15 mouse cellular contexts compared by ENCODE assay signal in genomic region chr11:61665401-61665800, GRCm38 (mm10). TPM values are rescaled to one million over a fixed set of nuclear protein-coding genes. Genes with fewer than 3 reads are reported as not detected.
"Had no signal": no experiment of that assay in that cellular context is flagged by ENCODE, and none has a peak within 500 bp of the region (broad histone marks: within the 10 kb centered on the region; RNA-seq: fewer than 3 reads in every experiment).

No protein-coding gene starts in this region.

- H3K4me3 ChIP-seq: layer of hippocampus, adult 2 months; limb, embryonic 13.5 days; liver, embryonic 15.5 days; megakaryocyte, embryonic 14.5 days; neural tube, embryonic 13.5 days had no signal

- H3K4me1 ChIP-seq: liver, embryonic 15.5 days; neural tube, embryonic 13.5 days had no signal

- H3K4me2 ChIP-seq: limb, embryonic 13.5 days; liver, embryonic 15.5 days; midbrain, embryonic 11.5 days; neural tube, embryonic 13.5 days had no signal

- H3K27me3 ChIP-seq: limb, embryonic 13.5 days; liver, embryonic 15.5 days; neural tube, embryonic 13.5 days had no signal

- DNase-seq: right cerebral cortex, postnatal 25 days; thymus, postnatal 36 days had no signal

- ATAC-seq: midbrain, embryonic 16.5 days had no signal

- H3K9me3 ChIP-seq: limb, embryonic 13.5 days; liver, embryonic 15.5 days; megakaryocyte, embryonic 14.5 days; neural tube, embryonic 13.5 days had no signal

- H3K27ac ChIP-seq: layer of hippocampus, adult 2 months; limb, embryonic 13.5 days; liver, embryonic 15.5 days; macrophage; neural tube, embryonic 13.5 days had no signal

- H3K36me3 ChIP-seq: limb, embryonic 13.5 days; liver, embryonic 15.5 days; neural tube, embryonic 13.5 days had no signal

- H3K9ac ChIP-seq: limb, embryonic 13.5 days; liver, embryonic 15.5 days; neural tube, embryonic 13.5 days had no signal

RNA-seq across cellular contexts. Expression of gene Fam83g, which starts 18.5 kb away (rescaled TPM):
- total RNA-seq: layer of hippocampus, adult 2 months; layer of hippocampus, postnatal 10 days had no signal
- polyA plus RNA-seq: macrophage had no signal

RNA-seq across cellular contexts. Expression of gene Slc5a10, which starts 55.2 kb away (rescaled TPM):
- total RNA-seq: liver, adult 2 months had no signal
- polyA plus RNA-seq: liver, adult 2 months; liver, embryonic 15.5 days; lung, adult 2 months; macrophage; midbrain, embryonic 11.5 days; midbrain, embryonic 16.5 days; neural tube, embryonic 13.5 days; small intestine, adult 2 months; stomach, embryonic 16.5 days had no signal
